Mouse (Mus musculus) limb, embryonic 13.5 days (tissue): Measurements from ENCODE around the gene Inppl1. TPM values are rescaled to one million over a fixed set of nuclear protein-coding genes. Genes with fewer than 3 reads are reported as not detected.

Experiments
- ATAC-seq: fragments of 200-750 bp; cut with Nextera tagmentation; 2 replicates; pipeline ENCODE4 v1.8.0; 2017; ENCODE audit warnings: low read depth, moderate number of reproducible peaks, moderate TSS enrichment; ENCODE audit not compliant: low FRiP score
- H3K27ac ChIP-seq: fragments of 300-500 bp; sonication (generic); 2 replicates; pipeline ENCODE4 v1.5.1; 2015; ENCODE audit warnings: inconsistent platforms, mild to moderate bottlenecking, moderate library complexity
- H3K27me3 ChIP-seq: fragments of 300-500 bp; sonication (generic); 2 replicates; pipeline ENCODE4 v1.6.1; 2015; ENCODE audit warnings: mild to moderate bottlenecking, inconsistent platforms
- H3K36me3 ChIP-seq: fragments of 300-500 bp; sonication (generic); 2 replicates; pipeline ENCODE4 v1.6.1; 2015; ENCODE audit warnings: inconsistent platforms, mild to moderate bottlenecking, moderate library complexity
- H3K4me1 ChIP-seq: fragments of 300-500 bp; sonication (generic); 2 replicates; pipeline ENCODE4 v1.6.1; 2015; ENCODE audit warnings: inconsistent platforms
- H3K4me2 ChIP-seq: fragments of 300-500 bp; sonication (generic); replicated peaks from 2 replicates; pipeline ENCODE4 v1.6.1; 2015; ENCODE audit warnings: inconsistent platforms, mild to moderate bottlenecking, moderate library complexity
- H3K4me3 ChIP-seq: fragments of 300-500 bp; sonication (generic); 2 replicates; pipeline ENCODE4 v1.5.1; 2015; ENCODE audit warnings: moderate library complexity, mild to moderate bottlenecking, inconsistent platforms
- H3K9ac ChIP-seq: fragments of 300-500 bp; sonication (generic); 2 replicates; pipeline ENCODE4 v1.6.1; 2015; ENCODE audit warnings: mild to moderate bottlenecking, inconsistent platforms
- H3K9me3 ChIP-seq: fragments of 300-500 bp; sonication (generic); 2 replicates; pipeline ENCODE4 v1.6.1; 2016; ENCODE audit warnings: inconsistent platforms
- whole genome bisulfite sequencing: fragments of 180-500 bp; shearing (Covaris S2); methylation state at CpG from one replicate; pipeline ENCODE4 v1.1.7; 2015; 5-methylcytosine and 5-hydroxymethylcytosine counted together
- polyA plus RNA-seq: library from polyadenylated mRNA; unstranded; fragments of >200 nt; fragmentation: Nextera tagmentation; extraction: Ambion mirVana; gene quantifications from 2 replicates; pipeline ENCODE4 v1.2.1, GENCODE M21; 2015

Gene Inppl1
- polyA plus RNA-seq, 1 experiment from 2014 or later = 60.0 TPM

DNA sequence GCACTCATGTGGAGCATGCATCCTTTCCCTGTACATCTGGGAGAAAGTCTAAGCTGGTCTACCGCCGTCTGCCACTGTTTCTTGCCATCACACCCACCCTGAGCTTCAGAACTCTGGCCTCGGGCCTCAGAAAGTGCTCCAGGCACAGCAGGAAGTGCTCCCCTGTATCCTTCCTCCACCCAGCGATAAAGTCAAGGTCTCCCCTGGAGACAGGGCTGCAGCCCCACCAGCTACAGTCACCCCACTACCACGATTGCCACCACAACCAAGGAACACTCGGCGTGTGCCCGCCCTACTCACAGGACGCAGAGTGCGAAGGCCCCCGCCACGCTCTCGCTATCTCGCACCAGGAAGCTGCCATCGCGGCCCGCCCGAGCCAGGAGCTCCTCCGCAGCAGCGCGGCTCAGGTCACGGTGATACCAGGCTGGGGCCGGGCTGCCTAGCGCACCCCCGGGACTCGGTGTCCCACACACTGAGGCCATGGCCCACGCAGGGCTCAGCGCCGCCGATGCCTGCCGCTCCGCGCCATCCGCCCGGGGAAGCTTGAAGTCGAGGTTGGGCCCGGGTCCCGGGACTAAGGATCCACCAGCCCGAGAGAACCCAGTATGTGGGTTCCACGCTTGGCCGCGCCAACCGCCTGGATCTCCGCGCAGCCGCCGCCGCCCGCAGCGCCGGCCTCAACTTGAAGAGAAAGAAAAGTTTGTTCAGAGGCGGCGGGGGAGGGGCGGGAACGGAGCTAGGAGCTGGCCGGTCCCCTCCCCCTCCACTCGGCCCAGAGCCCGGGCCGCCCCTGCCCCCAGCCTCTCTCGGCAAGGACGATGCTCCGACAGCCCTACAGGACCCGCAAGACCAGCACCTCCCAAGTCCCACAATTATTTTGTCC is 1.5 kb downstream of the Inppl1 start:
- Histone ChIP-seq H3K4me2 (peak overlapping the region; percentile 69), H3K9ac (peak overlapping the region; percentile 98), H3K9me3 (no peaks in the 10 kb centered on the region), H3K27ac (peak overlapping the region; percentile 99), H3K4me3 (peak overlapping the region; percentile 96), H3K4me1 (peaks cover 36% of the 10 kb centered on the region), H3K36me3 (peaks cover 31% of the 10 kb centered on the region), H3K27me3 (no peaks in the 10 kb centered on the region)
- ATAC-seq = peak; percentile 38
- under 1% methylated on average over 62 of the region's 63 CpGs for WGBS

DNA sequence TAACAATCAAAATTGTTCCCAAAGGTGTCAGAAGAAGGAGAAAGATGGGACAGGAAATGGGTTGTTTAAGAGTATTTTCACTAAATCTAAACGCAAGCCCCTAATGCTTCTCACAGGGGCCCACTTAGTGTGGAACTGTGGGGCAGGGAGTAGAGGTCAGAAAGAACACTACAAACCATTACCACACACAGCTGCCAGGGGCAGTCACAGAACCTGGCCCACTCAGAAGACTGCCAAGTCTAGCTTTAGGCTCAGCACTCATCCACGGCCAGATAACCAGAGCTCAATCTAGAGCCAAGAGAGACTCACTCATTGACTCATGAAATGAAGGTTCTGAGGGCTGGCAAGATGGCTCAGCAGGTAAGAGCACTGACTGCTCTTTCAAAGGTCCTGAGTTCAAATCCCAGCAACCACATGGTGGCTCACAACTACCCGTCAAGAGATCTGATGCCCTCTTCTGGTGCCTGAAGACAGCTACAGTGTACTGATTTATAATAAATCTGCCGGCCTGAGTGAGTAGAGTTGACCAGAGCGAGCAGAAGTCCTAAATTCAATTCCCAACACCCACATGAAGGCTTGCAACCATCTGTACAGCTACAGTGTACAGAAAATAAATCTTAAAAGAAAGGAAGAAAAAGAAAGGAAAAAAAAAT is 2.4 kb downstream of the Inppl1 start:
- Histone ChIP-seq H3K9ac (peak overlapping the region; percentile 98), H3K27me3 (no peaks in the 10 kb centered on the region), H3K27ac (peak overlapping the region; percentile 99), H3K4me1 (peaks cover 36% of the 10 kb centered on the region), H3K4me3 (peak overlapping the region; percentile 96), H3K9me3 (no peaks in the 10 kb centered on the region), H3K4me2 (peak overlapping the region; percentile 69), H3K36me3 (peaks cover 40% of the 10 kb centered on the region)
- no peak for ATAC-seq
- WGBS = 40% methylated on average over 5 of the region's 5 CpGs

DNA sequence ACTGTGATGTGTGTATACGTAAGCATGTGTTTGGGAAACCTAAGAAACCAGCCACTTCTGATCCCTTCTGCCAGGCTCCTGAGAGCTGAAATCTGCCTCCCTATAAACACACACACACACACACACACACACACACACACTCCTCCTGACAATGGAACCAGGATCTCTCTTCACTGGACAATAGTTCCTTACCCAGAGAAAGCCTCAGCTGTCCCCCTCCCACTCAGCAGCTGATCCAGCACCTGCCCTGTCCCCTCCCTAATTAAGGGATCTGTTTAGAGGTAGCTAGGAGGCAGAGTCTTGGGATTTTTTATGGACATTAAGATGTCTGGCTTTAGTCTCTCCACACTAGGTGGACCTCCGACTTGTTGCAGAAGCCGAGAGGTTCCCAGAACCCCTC is 3.1 kb downstream of the Inppl1 start:
- WGBS = 52% methylated on average over 3 of the region's 3 CpGs
- peak overlapping the region; percentile 98 for H3K9ac ChIP-seq
- ATAC-seq = no peak
- peak overlapping the region; percentile 96 for H3K4me3 ChIP-seq
- peaks cover 36% of the 10 kb centered on the region for H3K4me1 ChIP-seq
- H3K9me3 ChIP-seq = no peaks in the 10 kb centered on the region
- peak overlapping the region; percentile 69 for H3K4me2 ChIP-seq
- H3K36me3 ChIP-seq = peaks cover 47% of the 10 kb centered on the region
- 0 out of 2 replicates have a peak overlapping the region, but pooled peaks have one; percentile 15 for H3K27ac ChIP-seq
- no peaks in the 10 kb centered on the region for H3K27me3 ChIP-seq

DNA sequence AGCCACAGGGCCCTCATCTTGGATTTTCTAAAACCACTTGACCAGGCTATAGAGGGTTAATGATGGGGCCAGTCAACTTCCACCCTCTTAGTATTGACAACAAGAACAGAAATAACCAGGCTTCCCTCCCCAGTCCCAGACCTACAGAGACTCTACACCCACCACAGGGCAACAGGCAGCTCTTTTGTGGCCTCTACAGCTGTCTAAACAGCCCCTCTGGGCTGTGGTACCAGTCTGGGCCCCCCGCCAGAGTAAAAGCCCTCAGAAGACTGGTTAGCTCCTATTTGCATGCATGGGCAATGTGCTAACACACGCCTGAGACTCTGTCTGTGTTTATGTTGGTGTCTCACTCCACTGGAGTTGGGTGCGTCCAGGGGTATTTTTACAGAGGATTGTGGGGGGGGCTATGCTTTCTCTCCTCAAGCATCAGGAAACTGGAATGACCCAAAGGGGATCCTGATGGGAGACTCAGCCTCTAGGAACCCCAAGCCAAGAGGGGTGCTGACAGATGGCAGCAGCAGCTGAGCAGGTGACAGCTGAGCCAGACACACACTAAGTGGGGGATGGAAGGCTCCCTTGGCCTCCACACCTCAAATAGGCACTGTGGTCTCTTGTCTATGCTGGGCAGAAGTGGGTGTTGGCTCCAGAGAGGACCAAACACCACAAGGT is 4.0 kb downstream of the Inppl1 start:
- Histone ChIP-seq H3K4me2 (peak overlapping the region; percentile 69), H3K36me3 (peaks cover 56% of the 10 kb centered on the region)

DNA sequence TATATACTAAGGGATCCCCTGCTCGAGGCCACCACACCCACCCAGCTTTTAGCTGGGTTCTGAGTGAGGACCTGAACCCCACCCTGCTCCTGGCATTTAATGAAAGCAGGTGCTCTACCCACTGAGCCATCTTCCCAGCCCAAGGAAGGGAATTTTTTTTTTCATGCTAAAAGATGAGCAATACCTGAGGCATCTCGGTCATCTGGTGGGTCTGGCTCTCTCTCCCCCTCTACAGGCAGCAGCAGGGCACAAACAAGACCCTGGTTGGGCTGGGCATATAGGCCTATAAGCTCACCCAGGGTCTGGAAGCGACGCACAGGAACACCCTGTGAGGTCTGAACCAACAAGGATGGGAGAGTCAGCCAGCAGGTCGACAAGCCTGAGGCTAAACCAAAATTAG is 4.7 kb downstream of the Inppl1 start:
- Histone ChIP-seq H3K27ac (no peak overlapping the region), H3K4me1 (peaks cover 28% of the 10 kb centered on the region), H3K9me3 (no peaks in the 10 kb centered on the region), H3K4me3 (no peak overlapping the region; the same call in 1 of the 2 replicates), H3K9ac (no peak overlapping the region; the same call in 1 of the 2 replicates), H3K27me3 (no peaks in the 10 kb centered on the region), H3K36me3 (peaks cover 63% of the 10 kb centered on the region), H3K4me2 (peak overlapping the region; percentile 69)
- ATAC-seq = no peak
- 68% methylated on average over 5 of the region's 5 CpGs for WGBS

More for the DNA sequence above, 4.0 kb downstream of the Inppl1 start:
- WGBS = 62% methylated on average over 3 of the region's 3 CpGs
- Histone ChIP-seq H3K9me3 (no peaks in the 10 kb centered on the region), H3K4me1 (peaks cover 35% of the 10 kb centered on the region), H3K9ac (peak overlapping the region; percentile 98; the same call in 1 of the 2 replicates), H3K4me3 (peak overlapping the region; percentile 96; the same call in 1 of the 2 replicates), H3K27ac (peak overlapping the region; percentile 52), H3K27me3 (no peaks in the 10 kb centered on the region)
- ATAC-seq = no peak

DNA sequence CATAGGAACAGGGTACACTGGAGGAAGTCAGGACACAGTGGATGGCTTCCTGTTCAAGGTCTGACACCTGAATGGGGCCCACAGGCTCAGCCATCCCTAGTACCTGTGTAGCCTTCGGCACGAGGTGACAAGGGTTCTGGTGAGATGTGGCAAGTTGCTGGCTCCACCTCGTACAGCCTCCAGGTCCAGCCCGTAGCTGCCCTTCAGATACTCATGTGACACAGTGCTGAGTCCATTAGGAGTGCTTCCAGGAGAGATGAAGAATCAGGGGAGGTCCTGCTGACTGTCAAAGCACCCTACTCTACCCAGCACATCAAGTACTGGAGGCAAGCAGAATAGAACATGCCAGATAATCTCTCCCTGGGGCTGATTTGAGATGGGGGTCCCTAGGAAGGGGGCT is 5.7 kb downstream of the Inppl1 start:
- Histone ChIP-seq H3K4me3 (no peak overlapping the region), H3K27me3 (no peaks in the 10 kb centered on the region), H3K4me2 (no peak overlapping the region), H3K27ac (no peak overlapping the region), H3K4me1 (peaks cover 27% of the 10 kb centered on the region), H3K36me3 (peaks cover 72% of the 10 kb centered on the region), H3K9me3 (no peaks in the 10 kb centered on the region), H3K9ac (no peak overlapping the region)
- ATAC-seq = no peak
- WGBS = 93% methylated on average over 4 of the region's 4 CpGs

DNA sequence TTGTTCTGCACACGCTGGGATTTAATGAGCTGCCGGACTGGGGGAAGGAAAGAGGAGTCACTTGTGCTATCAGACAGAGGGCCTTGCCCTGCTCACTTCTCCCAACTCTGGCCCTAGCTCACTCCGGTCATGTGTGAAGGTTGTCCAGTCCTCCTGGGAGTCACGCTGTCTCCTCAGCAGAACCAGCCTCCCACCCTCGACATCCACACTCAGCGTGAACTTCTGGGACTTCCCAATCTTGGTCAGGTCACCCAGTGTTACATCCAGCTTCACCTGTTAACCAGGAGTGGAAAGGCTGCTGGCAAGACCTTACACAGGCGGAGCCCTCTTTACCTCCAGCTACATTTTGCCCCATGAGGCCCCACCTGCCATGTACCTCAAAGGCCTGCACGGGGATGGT is 6.6 kb downstream of the Inppl1 start:
- Histone ChIP-seq H3K36me3 (peaks cover 82% of the 10 kb centered on the region), H3K9ac (no peak overlapping the region), H3K4me2 (no peak overlapping the region), H3K27me3 (no peaks in the 10 kb centered on the region), H3K27ac (no peak overlapping the region), H3K9me3 (no peaks in the 10 kb centered on the region), H3K4me3 (no peak overlapping the region), H3K4me1 (peaks cover 27% of the 10 kb centered on the region)
- 95% methylated on average over 8 of the region's 8 CpGs for WGBS
- no peak for ATAC-seq

DNA sequence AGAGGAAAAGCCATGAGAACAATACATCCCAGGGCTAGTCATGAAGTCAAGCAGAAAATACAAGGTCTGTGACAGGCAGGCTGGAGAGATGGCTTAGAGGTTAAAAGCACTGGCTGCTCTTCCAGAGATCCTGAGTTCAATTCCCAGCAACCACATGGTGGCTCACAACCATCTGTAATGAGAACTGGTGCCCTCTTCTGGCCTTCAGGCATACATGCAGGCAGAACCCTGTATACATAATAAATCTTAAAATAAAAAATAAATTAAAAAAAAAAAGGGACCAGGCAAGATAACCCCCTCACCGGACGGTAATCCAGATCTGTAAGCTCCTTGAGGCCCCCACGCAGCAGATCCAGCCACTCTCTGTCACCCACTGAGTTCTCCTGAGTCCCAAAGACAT is 7.7 kb downstream of the Inppl1 start:
- Histone ChIP-seq H3K4me3 (no peak overlapping the region), H3K4me2 (no peak overlapping the region), H3K9ac (no peak overlapping the region), H3K27ac (no peak overlapping the region), H3K4me1 (peaks cover 21% of the 10 kb centered on the region), H3K36me3 (peaks cover 92% of the 10 kb centered on the region), H3K9me3 (no peaks in the 10 kb centered on the region), H3K27me3 (no peaks in the 10 kb centered on the region)
- no peak for ATAC-seq
- WGBS = 98% methylated on average over 3 of the region's 3 CpGs

DNA sequence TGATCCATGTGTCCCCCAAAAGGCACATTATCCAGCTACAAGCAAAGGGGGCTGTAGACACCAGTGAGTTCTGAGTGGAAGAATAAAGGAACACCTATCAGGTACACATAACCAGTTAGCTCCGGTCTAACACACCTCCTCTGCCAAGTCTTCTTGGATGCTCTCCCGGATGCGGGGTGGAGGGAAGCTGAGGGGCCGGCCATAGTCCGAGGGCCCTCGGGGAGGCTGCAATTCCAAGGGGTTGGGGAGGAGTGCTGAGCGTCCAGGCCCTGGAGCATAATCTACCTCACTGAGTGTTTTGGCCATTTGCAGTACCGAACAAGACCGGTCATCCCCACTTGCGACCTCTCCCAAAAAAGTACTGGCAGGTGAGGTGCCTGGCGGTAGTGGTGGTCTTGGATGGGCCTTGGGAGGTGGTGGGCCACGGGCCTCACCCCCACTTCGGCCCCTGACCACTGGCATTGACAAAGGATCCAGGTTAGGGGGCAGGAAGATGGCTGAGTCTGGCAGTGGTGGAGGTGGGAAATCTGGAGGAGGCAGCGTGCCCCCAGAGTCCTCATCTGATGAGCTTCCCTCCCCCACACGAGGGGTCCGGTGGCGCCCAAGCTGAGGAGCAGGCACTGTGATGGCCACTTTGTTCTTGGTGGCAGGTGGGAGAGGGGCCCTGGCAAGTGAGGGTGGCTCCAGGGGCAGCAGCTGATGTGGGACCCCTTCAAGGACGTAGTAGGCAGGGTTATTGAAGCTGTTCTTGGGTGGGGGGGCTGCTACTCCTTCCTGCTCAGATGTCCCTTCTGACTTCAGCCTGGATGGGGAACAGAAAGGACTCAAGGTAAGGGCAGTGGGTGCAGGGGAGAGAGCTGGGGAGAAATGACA is 14.0 kb downstream of the Inppl1 start:
- no peak overlapping the region for H3K9ac ChIP-seq
- H3K4me2 ChIP-seq = no peak overlapping the region
- peaks cover 61% of the 10 kb centered on the region for H3K36me3 ChIP-seq
- H3K9me3 ChIP-seq = no peaks in the 10 kb centered on the region
- no peak overlapping the region for H3K4me3 ChIP-seq
- no peak for ATAC-seq
- WGBS = 82% methylated on average over 18 of the region's 18 CpGs
- peaks cover 51% of the 10 kb centered on the region for H3K27me3 ChIP-seq
- H3K27ac ChIP-seq = no peak overlapping the region
- H3K4me1 ChIP-seq = peaks cover 28% of the 10 kb centered on the region

DNA sequence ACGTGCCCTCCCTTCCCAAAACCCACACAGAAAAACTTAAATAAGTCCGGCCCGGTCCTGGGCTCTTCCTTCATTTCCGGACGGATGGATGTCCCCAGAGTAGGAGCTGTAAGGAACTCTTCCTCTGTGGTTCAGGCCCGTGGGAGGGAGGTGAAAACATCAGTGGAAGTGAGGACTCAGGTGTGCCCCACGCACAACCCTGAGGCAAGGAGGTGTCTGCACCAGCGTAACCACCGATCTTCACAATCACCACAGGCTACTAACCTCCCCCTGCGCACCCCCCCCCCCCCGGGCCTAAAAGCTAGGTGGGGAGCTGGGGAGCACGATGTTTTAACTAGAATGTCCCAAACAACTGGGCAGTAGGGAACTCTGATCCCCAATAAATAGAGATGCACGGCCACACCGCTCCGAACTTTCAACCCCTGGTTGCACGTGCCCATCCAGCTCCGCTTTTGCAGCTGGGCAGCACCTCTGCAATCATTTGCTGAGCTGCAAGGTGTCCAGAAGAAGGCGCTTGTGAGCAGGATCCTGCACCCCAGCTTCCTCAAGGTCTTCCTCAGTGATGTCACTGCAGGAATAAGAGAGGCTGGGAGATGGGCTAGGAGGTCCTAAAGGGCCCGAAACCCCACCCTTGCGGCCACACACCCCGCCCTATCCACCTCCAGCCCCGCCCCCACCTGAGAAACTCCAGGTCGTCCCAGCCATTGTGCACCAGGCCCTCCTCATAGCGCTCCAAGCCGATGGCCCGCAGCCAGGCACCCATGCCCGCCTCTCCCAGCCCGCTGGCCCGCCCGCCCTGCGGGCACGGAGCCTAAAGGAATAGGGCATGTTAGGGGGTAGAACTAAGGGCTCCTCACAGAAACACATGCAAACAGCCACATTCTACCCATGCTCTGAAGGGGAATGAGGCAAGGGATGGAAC is 14.9 kb downstream of the Inppl1 start:
- H3K4me3 ChIP-seq = no peak overlapping the region
- peaks cover 60% of the 10 kb centered on the region for H3K27me3 ChIP-seq
- peaks cover 33% of the 10 kb centered on the region for H3K4me1 ChIP-seq
- peaks cover 52% of the 10 kb centered on the region for H3K36me3 ChIP-seq
- no peak overlapping the region for H3K9ac ChIP-seq
- no peaks in the 10 kb centered on the region for H3K9me3 ChIP-seq
- no peak overlapping the region for H3K4me2 ChIP-seq
- H3K27ac ChIP-seq = no peak overlapping the region
- 31% methylated on average over 32 of the region's 32 CpGs for WGBS
- ATAC-seq = no peak; the same call in 1 of the 2 replicates
